Mouse (Mus musculus) midbrain, embryonic 11.5 days (tissue): ENCODE results near the gene Tmem120a. TPM values are rescaled to one million over a fixed set of nuclear protein-coding genes. Genes with fewer than 3 reads are reported as not detected.

ENCODE experiments used
- ATAC-seq: fragments of 200-750 bp; cut with Nextera tagmentation; 2 replicates; pipeline ENCODE4 v1.8.0; 2017; ENCODE audit warnings: moderate TSS enrichment, moderate library complexity; ENCODE audit not compliant: low FRiP score
- DNase-seq: peaks from one replicate; pipeline ENCODE4 v3.0.0; 2015; ENCODE audit warnings: low spot score; ENCODE audit errors: missing footprints
- H3K27ac ChIP-seq: fragments of 300-500 bp; sonication (generic); 2 replicates; pipeline ENCODE4 v1.5.1; 2014; ENCODE audit warnings: low read depth, low read length
- H3K27me3 ChIP-seq: fragments of 300-500 bp; sonication (generic); 2 replicates; pipeline ENCODE4 v1.6.1; 2014; ENCODE audit warnings: mild to moderate bottlenecking, low read length, moderate library complexity, mixed read lengths; ENCODE audit not compliant: control insufficient read depth, insufficient read depth
- H3K36me3 ChIP-seq: fragments of 300-500 bp; sonication (generic); 2 replicates; pipeline ENCODE4 v1.6.1; 2014; ENCODE audit warnings: mild to moderate bottlenecking, low read length, moderate library complexity, mixed read lengths; ENCODE audit not compliant: control insufficient read depth, insufficient read depth
- H3K4me1 ChIP-seq: fragments of 300-500 bp; sonication (generic); 2 replicates; pipeline ENCODE4 v1.6.1; 2014; ENCODE audit warnings: low read length; ENCODE audit not compliant: control insufficient read depth, insufficient read depth
- H3K4me2 ChIP-seq: fragments of 300-500 bp; sonication (generic); 2 replicates; pipeline ENCODE4 v1.6.1; 2014; ENCODE audit warnings: mild to moderate bottlenecking, moderate library complexity
- H3K4me3 ChIP-seq: fragments of 300-500 bp; sonication (generic); 2 replicates; pipeline ENCODE4 v1.5.1; 2014; ENCODE audit warnings: low read depth, low read length
- H3K9ac ChIP-seq: fragments of 300-500 bp; sonication (generic); 2 replicates; pipeline ENCODE4 v1.6.1; 2014; ENCODE audit warnings: low read length
- H3K9me3 ChIP-seq: fragments of 300-500 bp; sonication (generic); 2 replicates; pipeline ENCODE4 v1.6.1; 2016; ENCODE audit warnings: low read length; ENCODE audit not compliant: control insufficient read depth
- WGBS: fragments of 180-500 bp; shearing (Covaris S2); extraction: QIAGEN DNeasy Blood & Tissue Kit; methylation state at CpG from one replicate; pipeline ENCODE4 v1.1.7; 2014; 5-methylcytosine and 5-hydroxymethylcytosine counted together
- microRNA-seq: library from miRNA; unstranded; fragments of <30 nt; microRNA quantifications from one replicate; pipeline ENCODE4, GENCODE M21; 2017
- polyA plus RNA-seq: library from polyadenylated mRNA; unstranded; fragments of >200 nt; fragmentation: Nextera tagmentation; extraction: Ambion mirVana; gene quantifications from 2 replicates; pipeline ENCODE4 v1.2.1, GENCODE M21; 2014

Tmem120a gene
- polyA plus RNA-seq, 1 experiment from 2014 or later = 59.9 TPM

DNA sequence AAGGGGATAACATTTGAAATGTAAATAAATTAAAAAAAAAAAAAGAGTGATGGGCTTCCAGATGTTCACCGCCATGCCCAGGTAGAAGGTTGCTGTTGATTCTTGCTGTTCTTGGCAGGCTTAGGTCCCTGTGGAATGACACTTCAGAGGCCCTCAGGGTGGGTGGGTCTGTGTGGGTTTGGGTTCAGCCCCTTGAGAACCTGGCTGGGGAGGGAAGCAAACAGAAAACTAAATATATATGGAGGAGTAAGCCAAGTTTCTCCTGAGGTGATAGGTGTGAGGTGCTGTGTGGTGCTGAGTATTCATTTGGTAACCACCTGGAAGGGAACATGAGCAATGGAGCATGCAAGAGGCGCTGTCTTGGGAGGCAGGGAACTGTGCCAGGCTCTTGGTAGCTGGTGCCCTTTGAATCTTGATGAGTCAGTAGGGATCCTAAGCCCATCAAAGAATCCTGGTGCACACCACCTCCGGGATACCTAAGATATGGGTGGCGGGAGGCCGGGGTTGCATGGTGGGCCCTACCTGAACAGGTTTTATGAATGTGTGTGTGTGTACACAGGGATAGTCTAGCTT lies 50.9 kb downstream of the Tmem120a start:
- H3K4me2 ChIP-seq = no peak overlapping the region
- DNase-seq = no peak

DNA sequence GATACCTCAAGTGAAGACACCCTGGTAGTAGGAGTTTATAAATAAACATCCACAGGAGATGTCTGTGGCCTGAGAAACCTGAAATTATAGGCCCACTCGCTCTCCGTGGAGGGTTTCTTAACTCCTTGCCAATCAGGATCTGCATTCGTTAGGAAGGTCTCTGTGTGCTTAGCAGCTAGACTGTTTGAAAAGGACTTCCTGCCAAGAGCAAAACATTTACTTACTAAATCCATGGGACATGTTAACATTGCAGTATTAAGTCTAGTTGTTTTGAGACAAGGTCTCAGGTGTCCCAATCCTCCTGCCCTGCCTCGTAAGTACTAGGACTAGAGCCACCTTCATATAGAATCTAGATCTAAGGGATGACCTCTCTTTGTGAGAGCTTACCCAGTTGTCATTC lies 53.0 kb downstream of the Tmem120a start:
- Histone ChIP-seq H3K4me1 (peaks cover 14% of the 10 kb centered on the region), H3K36me3 (no peaks in the 10 kb centered on the region), H3K9ac (no peak overlapping the region), H3K4me3 (no peak overlapping the region), H3K27me3 (no peaks in the 10 kb centered on the region), H3K27ac (no peak overlapping the region), H3K9me3 (no peaks in the 10 kb centered on the region), H3K4me2 (no peak overlapping the region)
- ATAC-seq (no peak), DNase-seq (no peak)
- WGBS = 88% methylated on average over 4 of the region's 4 CpGs

More for the DNA sequence above, 50.9 kb downstream of the Tmem120a start:
- no peak for ATAC-seq
- Histone ChIP-seq H3K4me3 (no peak overlapping the region), H3K4me1 (peaks cover 11% of the 10 kb centered on the region), H3K27ac (no peak overlapping the region), H3K36me3 (no peaks in the 10 kb centered on the region), H3K27me3 (no peaks in the 10 kb centered on the region), H3K9ac (no peak overlapping the region), H3K9me3 (no peaks in the 10 kb centered on the region)
- WGBS = 97% methylated on average over 5 of the region's 5 CpGs

DNA sequence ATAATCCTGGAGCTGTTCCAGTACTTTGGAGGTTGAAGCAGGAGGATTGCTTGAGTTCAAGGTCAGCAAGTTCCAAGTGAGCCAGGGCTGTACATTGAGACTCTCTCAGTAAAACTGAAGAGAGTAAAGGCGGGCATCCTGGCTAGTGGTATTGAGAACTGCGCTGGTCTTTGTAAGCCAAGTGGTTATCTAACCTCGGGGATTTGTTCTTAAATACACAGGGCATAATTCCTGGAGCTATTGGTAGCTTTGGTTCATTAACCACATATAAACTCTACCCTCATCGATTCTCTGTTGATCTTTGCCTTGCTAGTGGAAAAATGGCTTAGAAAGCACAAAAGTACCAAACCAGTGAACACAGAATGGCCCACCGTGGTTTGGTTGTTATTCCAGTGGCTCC lies 53.8 kb downstream of the Tmem120a start:
- no peak overlapping the region; the same call in 1 of the 2 replicates for H3K9ac ChIP-seq

More for the DNA sequence above, 53.8 kb downstream of the Tmem120a start:
- ATAC-seq (no peak), DNase-seq (no peak)
- peak overlapping the region; percentile 74 for H3K4me3 ChIP-seq
- no peaks in the 10 kb centered on the region for H3K36me3 ChIP-seq
- H3K4me2 ChIP-seq = peak overlapping the region; percentile 95
- no peaks in the 10 kb centered on the region for H3K9me3 ChIP-seq
- no peak overlapping the region for H3K27ac ChIP-seq
- 85% methylated on average over 5 of the region's 5 CpGs for WGBS
- H3K4me1 ChIP-seq = peaks cover 14% of the 10 kb centered on the region
- H3K27me3 ChIP-seq = no peaks in the 10 kb centered on the region

Small RNA genes lying within 50 kb of the gene (microRNA-seq; reads per million reads assigned to microRNA genes)
- gene Mir7034 = not detected

Other genes starting within 250 kb of the Tmem120a start
- 44.4 and 49.4 TPM in 2 replicates for gene Hip1, start 199.3 kb downstream of the Tmem120a start, polyA plus RNA-seq
- not detected in 2 replicates for gene Ccl26, start 180.9 kb downstream of the Tmem120a start, polyA plus RNA-seq
- gene Ccl24, start 171.4 kb downstream of the Tmem120a start, polyA plus RNA-seq = 3.3 and 3.5 TPM in 2 replicates
- gene Rhbdd2, start 111.8 kb downstream of the Tmem120a start, polyA plus RNA-seq = 55.5 and 58.5 TPM in 2 replicates
- 79.9 and 95.4 TPM in 2 replicates for gene Por, start 74.4 kb downstream of the Tmem120a start, polyA plus RNA-seq
- gene Styxl1, start 33.9 kb upstream of the Tmem120a start, polyA plus RNA-seq = not detected in 2 replicates
- gene Mdh2, start 34.0 kb upstream of the Tmem120a start, polyA plus RNA-seq = 562 and 580 TPM in 2 replicates
- gene Srrm3, start 62.4 kb upstream of the Tmem120a start, polyA plus RNA-seq = 19.0 and 20.7 TPM in 2 replicates
- 8.7 and 9.9 TPM in 2 replicates for gene Hspb1, start 143.5 kb upstream of the Tmem120a start, polyA plus RNA-seq
- 182 and 188 TPM in 2 replicates for gene Ywhag, start 190.2 kb upstream of the Tmem120a start, polyA plus RNA-seq
- 0.68 and 0.86 TPM in 2 replicates for gene Ssc4d, start 230.1 kb upstream of the Tmem120a start, polyA plus RNA-seq
- gene Zp3, start 235.7 kb upstream of the Tmem120a start, polyA plus RNA-seq = not detected in 2 replicates